Mouse (Mus musculus): ENCODE results near the gene Rabgap1l.

The Rabgap1l gene

GRCm38 (mm10) chr1:160373306-160373705, 419.7 kb downstream of the Rabgap1l start:
- no peak for DNase-seq

GRCm38 (mm10) chr1:160371696-160372095, 421.3 kb downstream of the Rabgap1l start:
- no peak for DNase-seq

- no peak for DNase-seq
These were observed 422.5 kb downstream of the Rabgap1l start for GRCm38 (mm10) chr1:160370552-160370951.

GRCm38 (mm10) chr1:160366615-160367014, 426.4 kb downstream of the Rabgap1l start:
- no peak for DNase-seq

- DNase-seq, result no peak
These were observed 435.7 kb downstream of the Rabgap1l start for GRCm38 (mm10) chr1:160357268-160357667.

GRCm38 (mm10) chr1:160353732-160354455, 439.1 kb downstream of the Rabgap1l start:
- no peak for DNase-seq

GRCm38 (mm10) chr1:160352309-160352708, 440.7 kb downstream of the Rabgap1l start:
- DNase-seq, result no peak

GRCm38 (mm10) chr1:160351880-160352234, 441.2 kb downstream of the Rabgap1l start:
- DNase-seq, result peak; percentile 7 to 33

GRCm38 (mm10) chr1:160351146-160351879, 441.7 kb downstream of the Rabgap1l start:
- DNase-seq, result no peak

- no peak for DNase-seq
These were observed 452.4 kb downstream of the Rabgap1l start for GRCm38 (mm10) chr1:160340653-160341052.

GRCm38 (mm10) chr1:160339374-160339773, 453.6 kb downstream of the Rabgap1l start:
- no peak for DNase-seq

GRCm38 (mm10) chr1:160334791-160335190, 458.2 kb downstream of the Rabgap1l start:
- no peak for DNase-seq

GRCm38 (mm10) chr1:160330828-160331227, 462.2 kb downstream of the Rabgap1l start:
- DNase-seq, result no peak

- no peak for DNase-seq
These were observed 462.8 kb downstream of the Rabgap1l start for GRCm38 (mm10) chr1:160330222-160330621.

- no peak for DNase-seq
These were observed 463.2 kb downstream of the Rabgap1l start for GRCm38 (mm10) chr1:160329788-160330187.

GRCm38 (mm10) chr1:160327531-160327930, 465.5 kb downstream of the Rabgap1l start:
- no peak for DNase-seq

- DNase-seq, result peak; percentile 5 to 29
These were observed 467.5 kb downstream of the Rabgap1l start for GRCm38 (mm10) chr1:160325542-160325941.

- DNase-seq, result no peak
These were observed 472.3 kb downstream of the Rabgap1l start for GRCm38 (mm10) chr1:160320690-160321089.

- DNase-seq, result no peak
These were observed 474.8 kb downstream of the Rabgap1l start for GRCm38 (mm10) chr1:160318057-160318725.

- no peak for DNase-seq
These were observed 476.8 kb downstream of the Rabgap1l start for GRCm38 (mm10) chr1:160316239-160316638.

GRCm38 (mm10) chr1:160312658-160313057, 480.4 kb downstream of the Rabgap1l start:
- peak in 1 of 2 experiments; percentile 6 for DNase-seq

GRCm38 (mm10) chr1:160311861-160312260, 481.1 kb downstream of the Rabgap1l start:
- no peak for DNase-seq

- peak; percentile 20 to 40 for DNase-seq
These were observed 483.1 kb downstream of the Rabgap1l start for GRCm38 (mm10) chr1:160309951-160310350.

GRCm38 (mm10) chr1:160308996-160309395, 484.0 kb downstream of the Rabgap1l start:
- peak; percentile 32 to 56 for DNase-seq

Measured in kidney, postnatal 36 days (tissue).